Mouse (Mus musculus): Measurements from ENCODE around the gene Flvcr1. TPM values are rescaled to one million over a fixed set of nuclear protein-coding genes. Genes with fewer than 3 reads are reported as not detected.
"Not testable (repeated sequence)": the region's sequence is repeated elsewhere in the genome, so short reads cannot be mapped to it uniquely, and the experiment has no call there.

Flvcr1 gene
- polyA plus RNA-seq, 1 experiment from 2014 or later, result 3.5 TPM

DNA sequence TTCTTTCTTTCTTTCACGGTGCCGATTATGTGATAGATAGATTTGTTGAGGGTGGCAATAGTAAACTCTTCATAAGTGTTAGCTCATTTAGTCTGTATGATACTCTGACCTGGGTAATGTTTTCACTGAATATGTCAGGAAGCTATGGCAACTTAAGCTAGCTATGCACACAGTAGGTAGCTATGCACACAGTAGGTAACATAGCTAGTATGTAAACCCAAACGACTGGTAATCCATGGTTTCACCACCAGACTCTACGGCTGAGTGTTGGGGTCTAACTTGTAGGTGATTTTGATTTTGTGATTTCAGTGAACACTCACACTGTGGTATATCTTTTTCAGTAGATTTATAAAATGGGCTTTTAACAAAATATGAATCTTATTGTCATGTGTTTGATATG is 12.0 kb upstream of the Flvcr1 start:
- H3K27me3 ChIP-seq (ENCODE audit: control insufficient read depth, insufficient read depth, low read length), result no peaks in the 10 kb centered on the region
- no peak overlapping the region for H3K4me2 ChIP-seq (ENCODE audit: low read length)
- ATAC-seq (ENCODE audit: insufficient number of reproducible peaks, insufficient read depth, low FRiP score, low read depth), result no peak
- no peak overlapping the region for H3K4me3 ChIP-seq (ENCODE audit: control insufficient read depth in 1 of 2, insufficient read depth in 1 of 2, low read depth in 1 of 2, low read length in 2 of 2)
- no peaks in the 10 kb centered on the region for H3K9me3 ChIP-seq (ENCODE audit: control insufficient read depth, low read length)
- H3K27ac ChIP-seq (replicated peaks in 1 of 2; ENCODE audit: control insufficient read depth in 1 of 2, insufficient read depth in 1 of 2, low read depth in 2 of 2, low read length in 2 of 2), result no peak overlapping the region
- no peak overlapping the region for H3K9ac ChIP-seq (ENCODE audit: low read length)
- H3K36me3 ChIP-seq (ENCODE audit: control insufficient read depth, insufficient read depth, low read length), result no peaks in the 10 kb centered on the region
- WGBS, result 84% methylated on average over 4 of the region's 4 CpGs
- H3K4me1 ChIP-seq (ENCODE audit: control insufficient read depth in 2 of 2, insufficient read depth in 2 of 2, low read length in 2 of 2), result no peaks in the 10 kb centered on the region

DNA sequence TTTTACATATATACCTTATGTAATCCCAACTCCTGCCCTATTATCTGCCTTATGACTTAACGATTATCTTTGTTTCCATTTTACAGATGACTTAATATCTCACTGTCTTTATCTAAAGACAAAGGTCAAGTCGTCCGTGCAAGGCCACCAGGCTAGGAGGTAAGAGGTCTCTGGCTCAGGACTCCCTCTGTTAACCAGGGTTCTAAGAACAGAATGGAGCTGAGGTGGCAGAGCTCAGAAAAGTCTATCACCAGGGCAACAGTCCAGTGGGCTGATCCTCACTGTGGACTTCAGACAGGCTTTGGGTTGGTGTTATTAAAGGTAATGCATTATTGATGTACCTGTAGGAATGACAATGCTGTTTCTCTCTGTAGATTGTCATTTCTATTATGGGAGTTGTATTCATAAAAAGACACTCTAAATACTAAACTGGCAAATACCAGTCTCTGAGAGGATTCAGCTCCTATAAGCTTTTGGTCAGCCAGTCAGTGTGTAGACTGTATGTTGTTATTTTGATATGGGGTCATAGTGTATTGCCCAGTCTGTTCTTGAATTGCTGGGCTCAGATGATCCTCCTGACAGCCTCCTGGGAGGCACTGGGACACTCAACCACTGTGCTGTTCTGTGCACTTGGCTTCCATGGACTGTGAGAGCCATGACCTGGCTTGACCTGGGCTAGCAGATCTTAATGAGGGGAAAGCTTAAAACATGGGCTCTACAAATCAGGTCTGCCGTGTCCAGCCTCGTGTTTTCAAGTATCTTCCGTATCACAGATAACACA is 10.8 kb upstream of the Flvcr1 start, which contains the start of gene Spata45:
Gene Spata45 (plus strand): TSS at position 86 of the 781 bp plus-strand sequence.
- no peaks in the 10 kb centered on the region for H3K27me3 ChIP-seq (ENCODE audit: control insufficient read depth, insufficient read depth, low read length)
- H3K9me3 ChIP-seq (ENCODE audit: control insufficient read depth, low read length), result no peaks in the 10 kb centered on the region
- ATAC-seq (ENCODE audit: insufficient number of reproducible peaks, insufficient read depth, low FRiP score, low read depth), result no peak
- H3K27ac ChIP-seq (replicated peaks in 1 of 2; ENCODE audit: control insufficient read depth in 1 of 2, insufficient read depth in 1 of 2, low read depth in 2 of 2, low read length in 2 of 2), result no peak within 1 kb of the TSS
- H3K4me2 ChIP-seq (ENCODE audit: low read length), result no peak within 1 kb of the TSS
- H3K4me1 ChIP-seq (ENCODE audit: control insufficient read depth in 2 of 2, insufficient read depth in 2 of 2, low read length in 2 of 2), result no peaks in the 10 kb centered on the region
- H3K9ac ChIP-seq (ENCODE audit: low read length), result no peak within 1 kb of the TSS
- no peaks in the 10 kb centered on the region for H3K36me3 ChIP-seq (ENCODE audit: control insufficient read depth, insufficient read depth, low read length)
- WGBS, result 67% methylated on average over 6 of the region's 6 CpGs
- no peak within 1 kb of the TSS for H3K4me3 ChIP-seq (ENCODE audit: control insufficient read depth in 1 of 2, insufficient read depth in 1 of 2, low read depth in 1 of 2, low read length in 2 of 2)

DNA sequence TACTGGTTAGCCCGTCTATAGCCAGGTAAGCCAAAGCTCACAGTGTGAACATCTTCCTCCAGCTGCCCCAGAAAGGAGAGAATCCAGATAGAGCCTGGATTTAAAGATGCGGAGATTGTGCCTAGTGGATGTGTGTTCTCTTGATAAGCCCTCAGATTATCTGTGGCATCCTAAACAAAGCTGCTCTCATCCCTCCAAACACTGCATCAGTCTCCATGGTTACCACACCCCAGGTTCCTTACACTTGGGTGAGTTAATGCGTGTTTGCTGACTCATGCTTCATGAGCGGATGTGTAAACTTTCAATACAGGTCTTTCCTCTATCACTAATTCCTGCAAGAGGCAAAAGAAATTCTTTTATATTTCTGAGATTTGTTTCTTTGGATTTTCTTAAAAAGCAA is 9.7 kb upstream of the Flvcr1 start:
- H3K36me3 ChIP-seq (ENCODE audit: control insufficient read depth, insufficient read depth, low read length), result no peaks in the 10 kb centered on the region
- no peak overlapping the region for H3K4me3 ChIP-seq (ENCODE audit: control insufficient read depth in 1 of 2, insufficient read depth in 1 of 2, low read depth in 1 of 2, low read length in 2 of 2)
- no peaks in the 10 kb centered on the region for H3K4me1 ChIP-seq (ENCODE audit: control insufficient read depth in 2 of 2, insufficient read depth in 2 of 2, low read length in 2 of 2)
- no peaks in the 10 kb centered on the region for H3K9me3 ChIP-seq (ENCODE audit: control insufficient read depth, low read length)
- H3K4me2 ChIP-seq (ENCODE audit: low read length), result no peak overlapping the region
- H3K9ac ChIP-seq (ENCODE audit: low read length), result no peak overlapping the region
- ATAC-seq (ENCODE audit: insufficient number of reproducible peaks, insufficient read depth, low FRiP score, low read depth), result no peak
- no peaks in the 10 kb centered on the region for H3K27me3 ChIP-seq (ENCODE audit: control insufficient read depth, insufficient read depth, low read length)
- H3K27ac ChIP-seq (replicated peaks in 1 of 2; ENCODE audit: control insufficient read depth in 1 of 2, insufficient read depth in 1 of 2, low read depth in 2 of 2, low read length in 2 of 2), result no peak overlapping the region
- 34% methylated on average over 4 of the region's 4 CpGs for WGBS

DNA sequence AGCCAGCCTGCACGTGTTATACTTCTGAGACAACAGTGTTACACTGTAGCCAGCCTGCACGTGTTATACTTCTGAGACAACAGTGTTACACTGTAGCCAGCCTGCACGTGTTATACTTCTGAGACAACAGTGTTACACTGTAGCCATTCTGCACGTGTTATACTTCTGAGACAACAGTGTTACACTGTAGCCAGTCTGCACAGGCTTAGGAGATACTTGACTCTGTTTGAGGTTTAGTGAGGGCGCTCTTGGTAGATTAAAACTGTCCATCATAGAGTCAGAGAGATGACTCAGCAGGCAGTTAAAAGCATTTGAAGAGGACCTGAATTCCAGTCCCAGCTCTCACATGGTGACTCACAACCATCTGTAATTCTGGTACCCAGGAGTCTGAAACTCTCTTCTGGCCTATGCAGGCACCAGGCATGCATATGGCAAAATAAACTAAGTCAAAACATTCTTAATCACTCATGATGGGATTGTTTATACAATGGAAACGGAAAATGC is 5.0 kb upstream of the Flvcr1 start:
- H3K4me2 ChIP-seq (ENCODE audit: low read length); H3K9ac ChIP-seq (ENCODE audit: low read length): not testable (repeated sequence)

DNA sequence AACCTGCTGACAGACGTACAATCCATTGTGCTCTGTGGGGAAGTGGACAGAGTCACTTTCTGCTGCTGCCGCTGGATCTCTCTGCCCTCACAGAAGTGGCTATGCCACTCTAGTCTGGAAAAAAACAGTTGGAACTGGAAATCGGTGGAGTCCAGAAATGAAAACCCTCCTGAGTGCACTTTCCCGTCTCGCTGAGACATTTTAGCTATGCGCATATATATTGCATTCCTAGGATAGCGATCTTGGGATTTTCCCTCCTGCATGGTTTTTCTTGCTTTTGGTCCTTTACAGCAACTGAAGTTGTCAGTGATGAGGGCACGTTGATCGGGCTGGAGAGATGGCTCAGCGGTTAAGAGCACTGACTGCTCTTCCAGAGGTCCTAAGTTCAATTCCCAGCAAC is 4.2 kb upstream of the Flvcr1 start:
- H3K9me3 ChIP-seq (ENCODE audit: control insufficient read depth, low read length), result no peaks in the 10 kb centered on the region
- no peak overlapping the region for H3K4me2 ChIP-seq (ENCODE audit: low read length)
- ATAC-seq (ENCODE audit: insufficient number of reproducible peaks, insufficient read depth, low FRiP score, low read depth), result no peak
- H3K27me3 ChIP-seq (ENCODE audit: control insufficient read depth, insufficient read depth, low read length), result no peaks in the 10 kb centered on the region
- peaks cover 2 to 5% of the 10 kb centered on the region in 2 experiments; a peak in 1 of 4 replicates for H3K4me1 ChIP-seq (ENCODE audit: control insufficient read depth in 2 of 2, insufficient read depth in 2 of 2, low read length in 2 of 2)
- H3K9ac ChIP-seq (ENCODE audit: low read length), result no peak overlapping the region
- no peaks in the 10 kb centered on the region for H3K36me3 ChIP-seq (ENCODE audit: control insufficient read depth, insufficient read depth, low read length)
- no peak overlapping the region for H3K27ac ChIP-seq (replicated peaks in 1 of 2; ENCODE audit: control insufficient read depth in 1 of 2, insufficient read depth in 1 of 2, low read depth in 2 of 2, low read length in 2 of 2)
- WGBS, result 68% methylated on average over 10 of the region's 10 CpGs
- no peak overlapping the region for H3K4me3 ChIP-seq (ENCODE audit: control insufficient read depth in 1 of 2, insufficient read depth in 1 of 2, low read depth in 1 of 2, low read length in 2 of 2)

More for the DNA sequence above, 5.0 kb upstream of the Flvcr1 start:
- 52% methylated on average over 6 of the region's 6 CpGs for WGBS
- H3K27me3 ChIP-seq (ENCODE audit: control insufficient read depth, insufficient read depth, low read length); H3K4me1 ChIP-seq (ENCODE audit: control insufficient read depth in 2 of 2, insufficient read depth in 2 of 2, low read length in 2 of 2); ATAC-seq (ENCODE audit: insufficient number of reproducible peaks, insufficient read depth, low FRiP score, low read depth); H3K4me3 ChIP-seq (ENCODE audit: control insufficient read depth in 1 of 2, insufficient read depth in 1 of 2, low read depth in 1 of 2, low read length in 2 of 2); H3K36me3 ChIP-seq (ENCODE audit: control insufficient read depth, insufficient read depth, low read length); H3K27ac ChIP-seq (replicated peaks in 1 of 2; ENCODE audit: control insufficient read depth in 1 of 2, insufficient read depth in 1 of 2, low read depth in 2 of 2, low read length in 2 of 2); H3K9me3 ChIP-seq (ENCODE audit: control insufficient read depth, low read length): not testable (repeated sequence)

DNA sequence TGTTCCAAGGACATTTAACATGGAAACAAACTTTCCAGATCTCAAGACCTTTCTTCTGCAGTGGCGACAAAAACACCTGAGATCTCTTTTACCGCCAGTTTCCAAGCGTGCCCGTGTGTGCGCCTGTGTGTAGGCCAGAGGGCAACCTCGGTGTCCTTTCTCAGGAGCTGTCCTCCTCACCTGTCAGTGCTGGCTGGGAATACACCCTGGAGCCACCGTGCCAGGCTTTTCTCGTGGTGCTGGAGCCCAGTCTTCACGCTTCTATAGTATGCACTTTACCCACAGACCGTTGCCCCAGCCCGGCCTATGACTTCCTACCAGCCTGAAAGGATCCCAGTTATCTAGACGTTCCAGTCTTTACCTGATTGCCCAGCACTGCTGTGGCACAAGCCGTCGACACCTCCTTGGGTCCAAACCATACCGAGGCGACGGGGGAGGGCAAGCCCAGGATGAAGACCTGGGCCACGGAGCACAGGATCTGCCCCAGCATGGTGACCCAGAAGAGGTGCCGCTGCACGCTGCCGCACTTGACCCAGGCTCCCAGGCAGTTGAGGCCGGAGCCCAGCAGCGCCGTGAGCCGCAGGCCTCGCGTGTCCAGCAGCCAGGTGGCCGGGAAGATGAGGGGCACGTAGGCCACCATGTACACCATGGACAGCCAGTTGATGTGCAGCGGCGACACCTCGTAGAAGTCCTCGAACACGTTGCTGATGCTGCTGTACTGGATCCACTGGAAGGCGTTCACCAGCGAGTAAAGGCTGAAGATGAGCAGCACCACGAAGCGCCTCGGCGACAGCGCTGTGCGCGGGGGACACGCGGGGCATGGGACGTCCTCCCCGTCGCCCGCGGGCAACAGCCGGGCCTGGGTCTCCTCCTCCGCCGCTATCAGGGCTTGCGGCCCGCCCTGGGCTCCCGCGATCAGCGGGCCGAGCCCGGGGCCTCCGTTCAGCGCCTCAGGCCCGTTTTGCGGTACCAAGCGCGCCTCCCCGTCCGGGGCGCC is 644 bp downstream of the Flvcr1 start:
- 2% methylated on average over 69 of the region's 69 CpGs for WGBS
- Histone ChIP-seq H3K27ac (replicated peaks in 1 of 2; ENCODE audit: control insufficient read depth in 1 of 2, insufficient read depth in 1 of 2, low read depth in 2 of 2, low read length in 2 of 2) (peak overlapping the region; percentile 57 to 91), H3K4me3 (ENCODE audit: control insufficient read depth in 1 of 2, insufficient read depth in 1 of 2, low read depth in 1 of 2, low read length in 2 of 2) (peak overlapping the region; percentile 85 to 91), H3K4me2 (ENCODE audit: low read length) (peak overlapping the region; percentile 83), H3K9me3 (ENCODE audit: control insufficient read depth, low read length) (no peaks in the 10 kb centered on the region), H3K9ac (ENCODE audit: low read length) (peak overlapping the region; percentile 93), H3K27me3 (ENCODE audit: control insufficient read depth, insufficient read depth, low read length) (no peaks in the 10 kb centered on the region), H3K36me3 (ENCODE audit: control insufficient read depth, insufficient read depth, low read length) (peaks cover 10% of the 10 kb centered on the region), H3K4me1 (ENCODE audit: control insufficient read depth in 2 of 2, insufficient read depth in 2 of 2, low read length in 2 of 2) (peaks cover 5 to 15% of the 10 kb centered on the region in 2 experiments; a peak in 3 of 4 replicates)
- ATAC-seq (ENCODE audit: insufficient number of reproducible peaks, insufficient read depth, low FRiP score, low read depth), result peak; percentile 10

DNA sequence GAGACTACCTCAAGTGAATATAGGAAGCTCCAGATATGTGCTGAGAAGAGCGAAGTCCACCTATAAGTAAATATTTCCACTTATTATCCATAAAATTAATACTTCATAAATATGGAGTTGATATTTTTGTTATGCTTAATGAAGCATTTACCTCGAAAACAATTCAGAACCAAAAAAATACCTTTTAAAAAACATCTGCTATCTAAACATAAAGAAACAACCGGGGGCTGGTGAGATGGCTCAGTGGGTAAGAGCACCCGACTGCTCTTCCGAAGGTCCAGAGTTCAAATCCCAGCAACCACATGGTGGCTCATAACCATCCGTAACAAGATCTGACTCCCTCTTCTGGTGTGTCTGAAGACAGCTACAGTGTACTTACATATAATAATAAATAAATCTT is 2.2 kb downstream of the Flvcr1 start:
- not testable (repeated sequence) for H3K4me3 ChIP-seq (ENCODE audit: control insufficient read depth in 1 of 2, insufficient read depth in 1 of 2, low read depth in 1 of 2, low read length in 2 of 2); ATAC-seq (ENCODE audit: insufficient number of reproducible peaks, insufficient read depth, low FRiP score, low read depth); H3K27ac ChIP-seq (replicated peaks in 1 of 2; ENCODE audit: control insufficient read depth in 1 of 2, insufficient read depth in 1 of 2, low read depth in 2 of 2, low read length in 2 of 2); H3K9ac ChIP-seq (ENCODE audit: low read length); H3K4me2 ChIP-seq (ENCODE audit: low read length); H3K9me3 ChIP-seq (ENCODE audit: control insufficient read depth, low read length); H3K27me3 ChIP-seq (ENCODE audit: control insufficient read depth, insufficient read depth, low read length)
- Histone ChIP-seq H3K4me1 (ENCODE audit: control insufficient read depth in 2 of 2, insufficient read depth in 2 of 2, low read length in 2 of 2) (peaks cover 5 to 15% of the 10 kb centered on the region in 2 experiments; a peak in 3 of 4 replicates), H3K36me3 (ENCODE audit: control insufficient read depth, insufficient read depth, low read length) (peaks cover 16% of the 10 kb centered on the region)
- 91% methylated on average over 5 of the region's 6 CpGs for WGBS
